Mouse (Mus musculus): ENCODE data around the gene Susd1. TPM values are rescaled to one million over a fixed set of nuclear protein-coding genes. Genes with fewer than 3 reads are reported as not detected.

Susd1 gene
- polyA plus RNA-seq, 1 experiment from 2014 or later, result 11.4 TPM

GRCm38 (mm10) chr4:59324317-59324716 lies 114.1 kb downstream of the Susd1 start:
- no peak for DNase-seq (ENCODE audit: low spot score)

- no peak for DNase-seq (ENCODE audit: low spot score)
Observed at GRCm38 (mm10) chr4:59323231-59323651, 115.2 kb downstream of the Susd1 start.

GRCm38 (mm10) chr4:59322733-59323132 lies 115.7 kb downstream of the Susd1 start:
- no peak for DNase-seq (ENCODE audit: low spot score)

GRCm38 (mm10) chr4:59322056-59322455 lies 116.4 kb downstream of the Susd1 start:
- no peak for DNase-seq (ENCODE audit: low spot score)

- DNase-seq (ENCODE audit: low spot score), result no peak
Observed at GRCm38 (mm10) chr4:59321181-59322008, 117.0 kb downstream of the Susd1 start.

GRCm38 (mm10) chr4:59319136-59319941 lies 119.1 kb downstream of the Susd1 start:
- DNase-seq (ENCODE audit: low spot score), result peak; percentile 35

GRCm38 (mm10) chr4:59318602-59319001 lies 119.8 kb downstream of the Susd1 start:
- DNase-seq (ENCODE audit: low spot score), result no peak

- no peak for DNase-seq (ENCODE audit: low spot score)
Observed at GRCm38 (mm10) chr4:59315553-59316405, 122.7 kb downstream of the Susd1 start.

- no peak for DNase-seq (ENCODE audit: low spot score)
Observed at GRCm38 (mm10) chr4:59314939-59315552, 123.4 kb downstream of the Susd1 start.

- no peak for DNase-seq (ENCODE audit: low spot score)
Observed at GRCm38 (mm10) chr4:59312945-59313344, 125.5 kb downstream of the Susd1 start.

GRCm38 (mm10) chr4:59310590-59310989 lies 127.8 kb downstream of the Susd1 start:
- DNase-seq (ENCODE audit: low spot score), result no peak

GRCm38 (mm10) chr4:59307841-59308589 lies 130.4 kb downstream of the Susd1 start:
- DNase-seq (ENCODE audit: low spot score), result no peak

GRCm38 (mm10) chr4:59302387-59302786 lies 136.0 kb downstream of the Susd1 start:
- no peak for DNase-seq (ENCODE audit: low spot score)

GRCm38 (mm10) chr4:59301025-59301815 lies 137.2 kb downstream of the Susd1 start:
- DNase-seq (ENCODE audit: low spot score), result no peak

GRCm38 (mm10) chr4:59298719-59299496 lies 139.5 kb downstream of the Susd1 start:
- no peak for DNase-seq (ENCODE audit: low spot score)

GRCm38 (mm10) chr4:59295127-59295526 lies 143.3 kb downstream of the Susd1 start:
- no peak for DNase-seq (ENCODE audit: low spot score)

GRCm38 (mm10) chr4:59294661-59295060 lies 143.8 kb downstream of the Susd1 start:
- no peak for DNase-seq (ENCODE audit: low spot score)

- DNase-seq (ENCODE audit: low spot score), result no peak
Observed at GRCm38 (mm10) chr4:59291914-59292718, 146.3 kb downstream of the Susd1 start.
